Mouse (Mus musculus) layer of hippocampus, postnatal 14 days (tissue): ENCODE data around the gene Fen1. TPM values are rescaled to one million over a fixed set of nuclear protein-coding genes. Genes with fewer than 3 reads are reported as not detected.
"Not testable (repeated sequence)": the region's sequence is repeated elsewhere in the genome, so short reads cannot be mapped to it uniquely, and the experiment has no call there.

Experiments
- DNase-seq, 2 experiments: peaks; one replicate each; pipeline ENCODE4 v3.0.0; 2021 to 2022; ENCODE audit warnings: low spot score in 2 of 2, mixed read lengths in 1 of 2
- total RNA-seq, 2 experiments: library from RNA; stranded (reverse); gene quantifications; 2 replicates each; pipeline ENCODE4 v1.2.3; 2021

Gene Fen1
- total RNA-seq, 2 experiments from 2014 or later: 8.8 to 10.1 TPM

- DNase-seq: peak; percentile 95 to 98
Observed at GRCm38 (mm10) chr19:10182670-10183298, 21.2 kb downstream of the Fen1 start, which contains the start of gene Fads1. Fads1 (plus strand) TSS chr19:10182888.

- DNase-seq: no peak
Observed at GRCm38 (mm10) chr19:10182142-10182541, 21.8 kb downstream of the Fen1 start.

GRCm38 (mm10) chr19:10181225-10181624, 22.7 kb downstream of the Fen1 start:
- no peak for DNase-seq

GRCm38 (mm10) chr19:10176941-10177372, 27.0 kb downstream of the Fen1 start:
- DNase-seq: no peak

- no peak for DNase-seq
Observed at GRCm38 (mm10) chr19:10176477-10176876, 27.5 kb downstream of the Fen1 start.

- DNase-seq: no peak
Observed at GRCm38 (mm10) chr19:10174956-10175355, 29.0 kb downstream of the Fen1 start.

GRCm38 (mm10) chr19:10173844-10174539, 30.0 kb downstream of the Fen1 start:
- no peak for DNase-seq

- no peak for DNase-seq
Observed at GRCm38 (mm10) chr19:10173116-10173718, 30.8 kb downstream of the Fen1 start.

GRCm38 (mm10) chr19:10171846-10172245, 32.1 kb downstream of the Fen1 start:
- peak in 1 of 2 experiments; percentile 68 for DNase-seq

- DNase-seq: no peak
Observed at GRCm38 (mm10) chr19:10171359-10171758, 32.6 kb downstream of the Fen1 start.

GRCm38 (mm10) chr19:10170466-10170865, 33.5 kb downstream of the Fen1 start:
- DNase-seq: no peak

GRCm38 (mm10) chr19:10169692-10170330, 34.2 kb downstream of the Fen1 start:
- not testable (repeated sequence) for DNase-seq

- no peak for DNase-seq
Observed at GRCm38 (mm10) chr19:10169179-10169578, 34.8 kb downstream of the Fen1 start.

- no peak for DNase-seq
Observed at GRCm38 (mm10) chr19:10168441-10168840, 35.5 kb downstream of the Fen1 start.

GRCm38 (mm10) chr19:10167951-10168350, 36.0 kb downstream of the Fen1 start:
- no peak for DNase-seq

GRCm38 (mm10) chr19:10167112-10167511, 36.9 kb downstream of the Fen1 start:
- no peak for DNase-seq

GRCm38 (mm10) chr19:10165928-10166327, 38.0 kb downstream of the Fen1 start:
- DNase-seq: not testable (repeated sequence)

GRCm38 (mm10) chr19:10163896-10164295, 40.1 kb downstream of the Fen1 start:
- no peak for DNase-seq

GRCm38 (mm10) chr19:10157725-10158124, 46.2 kb downstream of the Fen1 start:
- DNase-seq: no peak

- no peak for DNase-seq
Observed at GRCm38 (mm10) chr19:10149189-10149588, 54.8 kb downstream of the Fen1 start.
